Mouse (Mus musculus) intestine, postnatal 0 days (tissue): Measurements from ENCODE around the gene Syde2. TPM values are rescaled to one million over a fixed set of nuclear protein-coding genes. Genes with fewer than 3 reads are reported as not detected.
"Not testable (repeated sequence)": the region's sequence is repeated elsewhere in the genome, so short reads cannot be mapped to it uniquely, and the experiment has no call there.

Experiments
- ATAC-seq: fragments of 200-750 bp; cut with Nextera tagmentation; 2 replicates; pipeline ENCODE4 v1.8.0; 2017; ENCODE audit warnings: mild to moderate bottlenecking, moderate TSS enrichment, moderate library complexity
- H3K27ac ChIP-seq: fragments of 300-500 bp; sonication (generic); 2 replicates; pipeline ENCODE4 v1.5.1; 2014; ENCODE audit warnings: mild to moderate bottlenecking, low read depth, low read length, moderate library complexity
- H3K27me3 ChIP-seq: fragments of 300-500 bp; sonication (generic); replicated peaks from 2 replicates; pipeline ENCODE4 v1.6.1; 2014; ENCODE audit warnings: low read length, mixed read lengths; ENCODE audit not compliant: control insufficient read depth, insufficient read depth
- H3K36me3 ChIP-seq: fragments of 300-500 bp; sonication (generic); 2 replicates; pipeline ENCODE4 v1.6.1; 2014; ENCODE audit warnings: mild to moderate bottlenecking, moderate library complexity; ENCODE audit not compliant: control insufficient read depth, insufficient read depth
- H3K4me1 ChIP-seq: fragments of 300-500 bp; sonication (generic); replicated peaks from 2 replicates; pipeline ENCODE4 v1.6.1; 2014; ENCODE audit warnings: antibody characterized with exemption, low read length, mixed read lengths; ENCODE audit not compliant: control insufficient read depth, insufficient read depth
- H3K4me2 ChIP-seq: fragments of 300-500 bp; sonication (generic); replicated peaks from 2 replicates; pipeline ENCODE4 v1.6.1; 2014; ENCODE audit warnings: low read depth, mild to moderate bottlenecking, moderate library complexity
- H3K4me3 ChIP-seq: fragments of 300-500 bp; sonication (generic); 2 replicates; pipeline ENCODE4 v1.5.1; 2014; ENCODE audit warnings: low read depth, low read length
- H3K9ac ChIP-seq: fragments of 300-500 bp; sonication (generic); 2 replicates; pipeline ENCODE4 v1.6.1; 2014; ENCODE audit warnings: mild to moderate bottlenecking, low read depth, low read length
- H3K9me3 ChIP-seq: fragments of 300-500 bp; sonication (generic); 2 replicates; pipeline ENCODE4 v1.6.1; 2016; ENCODE audit warnings: mixed run types; ENCODE audit not compliant: control insufficient read depth
- CTCF ChIP-seq: sonication (generic); IDR thresholded peaks from 2 replicates; pipeline ENCODE4 v1.5.1; 2016; ENCODE audit warnings: low read depth, mild to moderate bottlenecking, control low read depth, antibody characterized with exemption, moderate library complexity
- WGBS: fragments of 180-500 bp; shearing (Covaris S2); extraction: QIAGEN DNeasy Blood & Tissue Kit; methylation state at CpG from one replicate; pipeline ENCODE4 v1.1.7; 2014; 5-methylcytosine and 5-hydroxymethylcytosine counted together
- polyA plus RNA-seq: library from polyadenylated mRNA; unstranded; fragments of >200 nt; fragmentation: Nextera tagmentation; extraction: Ambion mirVana; gene quantifications from 2 replicates; pipeline ENCODE4 v1.2.1, GENCODE M21; 2015

Gene Syde2
- polyA plus RNA-seq, 1 experiment from 2014 or later, result 0.98 TPM

DNA sequence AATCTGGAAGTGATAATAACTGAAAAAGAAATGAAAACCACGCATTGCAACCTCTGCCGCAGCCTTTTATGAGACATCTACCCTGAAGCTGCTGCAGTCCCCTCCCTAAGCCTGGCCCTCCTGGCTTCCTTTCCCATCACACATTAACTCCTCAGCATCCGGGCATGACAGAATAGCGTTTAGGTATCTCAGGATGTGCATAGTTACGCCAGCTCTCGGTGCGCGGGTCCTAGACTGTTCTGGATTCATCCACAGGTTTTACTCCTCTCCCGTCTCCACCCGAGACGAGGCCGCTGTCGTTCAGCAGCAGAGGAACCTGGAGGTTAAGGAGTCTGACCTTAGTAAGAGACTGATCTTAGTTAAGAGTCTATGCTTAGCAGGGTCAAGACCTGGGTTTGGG, 3.5 kb downstream of the Syde2 start:
- no peak for ATAC-seq
- H3K4me2 ChIP-seq, result peak overlapping the region; percentile 44
- H3K9me3 ChIP-seq, result no peaks in the 10 kb centered on the region
- no peak overlapping the region for H3K9ac ChIP-seq
- no peak for TF ChIP-seq CTCF
- H3K36me3 ChIP-seq, result no peaks in the 10 kb centered on the region
- H3K27ac ChIP-seq, result no peak overlapping the region
- 0 out of 2 replicates have a peak, but pooled peaks cover 4% of the 10 kb centered on the region for H3K4me1 ChIP-seq
- H3K27me3 ChIP-seq, result no peaks in the 10 kb centered on the region
- H3K4me3 ChIP-seq, result peak overlapping the region; percentile 9; the same call in 1 of the 2 replicates
- 46% methylated on average over 13 of the region's 13 CpGs for WGBS

DNA sequence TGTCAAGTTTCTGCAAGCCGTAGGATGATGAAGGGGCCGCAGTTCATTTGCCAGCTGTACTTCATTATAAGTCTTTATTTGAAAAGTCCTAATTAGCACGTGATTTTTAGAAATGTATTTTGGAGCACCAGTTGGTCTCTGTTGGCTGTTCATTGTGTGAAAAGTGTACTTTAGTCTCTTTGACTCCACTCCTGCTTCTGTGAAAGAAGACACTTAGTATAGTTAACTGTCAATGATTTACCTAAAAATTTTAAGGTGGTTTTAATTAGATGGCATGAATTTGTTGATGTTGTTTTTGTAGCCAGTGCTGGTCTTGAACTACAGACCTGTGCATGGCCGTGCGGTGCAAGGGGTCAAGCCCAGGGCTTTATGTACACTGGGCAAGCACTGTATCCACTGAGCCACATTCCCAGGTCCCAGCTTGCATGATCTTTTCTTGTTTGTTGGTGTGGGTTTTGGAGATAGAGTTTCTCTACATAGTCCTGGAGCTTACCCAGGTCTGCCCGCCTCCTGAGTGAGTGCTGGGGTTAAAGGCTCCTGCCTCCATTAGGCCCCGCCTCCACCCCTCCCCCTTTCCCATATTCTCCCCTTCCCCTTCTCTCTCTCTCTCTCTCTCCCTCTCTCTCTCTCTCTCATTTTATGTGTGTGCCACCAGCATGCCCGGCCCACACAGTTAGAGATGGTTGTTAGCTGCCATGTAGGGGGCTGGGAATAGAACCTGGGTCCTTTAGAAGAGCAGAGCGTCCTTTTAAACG, 4.5 kb downstream of the Syde2 start:
- no peaks in the 10 kb centered on the region for H3K27me3 ChIP-seq
- no peak for ATAC-seq
- no peaks in the 10 kb centered on the region for H3K9me3 ChIP-seq
- no peak overlapping the region for H3K27ac ChIP-seq
- no peak overlapping the region for H3K9ac ChIP-seq
- WGBS, result 79% methylated on average over 10 of the region's 10 CpGs
- H3K4me3 ChIP-seq, result no peak overlapping the region
- H3K4me1 ChIP-seq, result 0 out of 2 replicates have a peak, but pooled peaks cover 4% of the 10 kb centered on the region
- no peak for TF ChIP-seq CTCF
- no peaks in the 10 kb centered on the region for H3K36me3 ChIP-seq
- H3K4me2 ChIP-seq, result 0 out of 2 replicates have a peak overlapping the region, but pooled peaks have one; percentile 44

DNA sequence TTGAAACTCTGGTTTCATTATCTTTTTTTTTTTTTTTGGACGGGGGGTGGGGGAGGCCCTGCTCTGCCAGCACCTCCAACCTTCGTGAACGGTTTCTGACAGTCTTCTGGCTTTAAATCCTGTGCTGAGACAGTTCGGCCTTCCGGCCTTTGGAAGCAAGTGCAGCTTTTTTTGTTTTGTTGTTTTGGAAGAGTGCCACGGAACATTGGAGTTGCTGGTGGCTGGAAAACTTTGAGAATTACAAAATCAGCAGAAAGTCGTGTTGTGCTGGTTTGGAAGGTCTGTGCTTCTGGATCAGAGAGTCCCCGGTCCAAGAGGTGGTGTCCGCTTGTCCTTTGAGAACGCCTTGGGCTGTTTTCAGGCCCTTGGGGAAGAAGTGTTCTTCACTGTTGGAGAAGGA, 5.1 kb downstream of the Syde2 start:
- no peak for TF ChIP-seq CTCF
- H3K9ac ChIP-seq, result no peak overlapping the region
- no peaks in the 10 kb centered on the region for H3K36me3 ChIP-seq
- ATAC-seq, result no peak
- H3K4me2 ChIP-seq, result no peak overlapping the region
- WGBS, result 67% methylated on average over 10 of the region's 10 CpGs
- H3K4me1 ChIP-seq, result 0 out of 2 replicates have a peak, but pooled peaks cover 4% of the 10 kb centered on the region
- no peak overlapping the region for H3K27ac ChIP-seq
- H3K9me3 ChIP-seq, result no peaks in the 10 kb centered on the region
- no peaks in the 10 kb centered on the region for H3K27me3 ChIP-seq
- no peak overlapping the region for H3K4me3 ChIP-seq

DNA sequence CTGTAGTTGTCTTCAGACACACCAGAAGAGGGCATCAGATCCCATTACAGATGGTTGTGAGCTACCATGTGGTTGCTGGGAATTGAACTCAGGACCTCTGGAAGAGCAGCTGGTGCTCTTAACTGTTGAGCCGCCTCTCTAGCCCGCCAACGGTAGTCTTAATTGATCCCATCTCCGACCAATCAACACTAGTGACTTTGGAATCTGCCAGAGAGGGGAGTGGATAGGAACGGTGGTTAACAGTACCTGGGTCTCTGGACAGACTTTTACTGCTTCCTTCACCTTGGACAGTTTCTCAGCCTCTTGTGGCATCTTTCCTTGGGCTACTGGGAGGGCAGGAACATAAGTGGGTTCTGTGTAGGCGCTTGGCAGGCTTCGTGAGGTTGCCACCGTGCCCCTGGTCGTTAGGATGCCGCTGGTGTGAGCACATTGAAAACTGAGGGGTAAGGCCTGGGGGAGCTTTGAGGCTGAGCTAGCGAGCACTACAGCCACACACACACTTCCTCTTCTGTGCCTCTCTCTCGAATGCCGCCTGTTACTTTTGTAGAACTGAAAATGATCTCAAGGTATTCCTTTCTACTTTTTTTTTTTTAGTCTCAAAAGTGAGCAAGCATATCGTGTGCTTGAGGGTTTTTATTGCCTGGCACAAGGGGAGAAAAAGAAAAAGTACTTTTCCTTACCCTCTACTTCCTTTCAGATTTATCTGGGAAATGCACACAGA, 6.0 kb downstream of the Syde2 start:
- TF ChIP-seq CTCF, result 0 out of 2 replicates have a peak, but pooled peaks have one; percentile 3
- Histone ChIP-seq H3K4me3 (no peak overlapping the region), H3K27ac (no peak overlapping the region), H3K4me1 (0 out of 2 replicates have a peak, but pooled peaks cover 4% of the 10 kb centered on the region), H3K4me2 (no peak overlapping the region), H3K27me3 (no peaks in the 10 kb centered on the region), H3K9me3 (no peaks in the 10 kb centered on the region), H3K9ac (no peak overlapping the region), H3K36me3 (no peaks in the 10 kb centered on the region)
- ATAC-seq, result no peak
- 70% methylated on average over 14 of the region's 14 CpGs for WGBS

DNA sequence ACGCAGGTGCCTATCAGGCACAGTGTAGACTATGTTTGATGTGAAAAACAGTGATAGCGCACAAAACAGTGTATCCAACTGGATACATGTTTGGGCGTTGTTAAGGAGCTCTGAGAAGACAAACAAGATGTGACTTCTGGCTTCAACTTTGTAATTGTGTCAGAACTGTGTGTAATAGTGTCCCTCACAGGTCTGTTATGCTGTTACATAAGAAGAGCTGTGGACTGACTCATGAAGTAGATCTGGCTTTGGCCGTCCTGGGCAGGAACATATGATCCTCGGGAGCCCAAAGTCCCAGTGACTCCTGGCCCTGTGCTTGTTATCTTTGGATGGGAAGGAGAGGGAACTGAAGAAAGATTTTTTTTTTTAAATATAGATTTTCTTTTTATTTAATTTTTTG, 7.8 kb downstream of the Syde2 start:
- 0 out of 2 replicates have a peak, but pooled peaks cover 2% of the 10 kb centered on the region for H3K4me1 ChIP-seq
- ATAC-seq, result no peak
- TF ChIP-seq CTCF, result no peak
- no peak overlapping the region for H3K27ac ChIP-seq
- H3K4me2 ChIP-seq, result no peak overlapping the region
- no peak overlapping the region for H3K9ac ChIP-seq
- no peak overlapping the region for H3K4me3 ChIP-seq
- no peaks in the 10 kb centered on the region for H3K9me3 ChIP-seq
- WGBS, result 66% methylated on average over 5 of the region's 5 CpGs
- H3K27me3 ChIP-seq, result no peaks in the 10 kb centered on the region
- H3K36me3 ChIP-seq, result peaks cover 3% of the 10 kb centered on the region

DNA sequence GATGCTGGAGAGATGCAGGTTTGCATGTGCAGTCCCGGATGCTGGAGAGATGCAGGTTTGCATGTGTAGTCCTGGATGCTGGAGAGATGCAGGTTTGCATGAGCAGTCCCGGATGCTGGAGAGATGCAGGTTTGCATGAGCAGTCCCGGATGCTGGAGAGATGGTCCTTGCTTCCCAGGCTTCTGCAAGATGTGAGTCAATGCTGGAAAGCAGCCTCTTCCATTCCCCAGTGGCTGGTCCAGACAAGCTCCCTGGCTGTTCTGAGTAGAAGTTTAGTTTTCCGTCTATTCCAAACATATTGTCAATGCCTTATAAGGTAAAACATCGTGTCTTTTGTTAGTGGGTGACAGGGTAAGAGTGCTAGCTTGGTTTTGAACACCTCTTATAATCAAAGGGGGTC, 8.9 kb downstream of the Syde2 start:
- H3K4me2 ChIP-seq, ATAC-seq, H3K27ac ChIP-seq, H3K4me3 ChIP-seq, H3K9me3 ChIP-seq, H3K36me3 ChIP-seq, H3K4me1 ChIP-seq, H3K9ac ChIP-seq, H3K27me3 ChIP-seq: not testable (repeated sequence)
- 77% methylated on average over 4 of the region's 5 CpGs for WGBS
